9 mouse cellular contexts compared by ENCODE assay signal in genomic region chr19:5929634-5930596, GRCm38 (mm10). TPM values are rescaled to one million over a fixed set of nuclear protein-coding genes. Genes with fewer than 3 reads are reported as not detected.
A peak's percentile ranks its signal among the peaks of the same experiment; 100 is the strongest.
DNase-seq lines count a peak whose midpoint lies in the region; ATAC-seq and TF ChIP-seq lines count a peak whose summit lies in the region.
"Had no signal": no experiment of that assay in that cellular context is flagged by ENCODE, and none has a peak within 500 bp of the region (broad histone marks: within the 10 kb centered on the region; RNA-seq: fewer than 3 reads in every experiment).

No protein-coding gene starts in this region.

- no peak for ATAC-seq in forebrain, embryonic 11.5 days (replicated peaks; ENCODE audit: low FRiP score)
- peak; percentile 16; the same call in 1 of the 2 replicates for ATAC-seq in liver, embryonic 14.5 days (ENCODE audit: insufficient read depth)
- no peak for ATAC-seq in erythroblast, adult 5-6 weeks (replicated peaks; ENCODE audit: low FRiP score, poor library complexity, severe bottlenecking)

- no peak for TF ChIP-seq EP300 in liver, embryonic 14.5 days (IDR thresholded peaks at IDR 0.05; ENCODE audit: low read depth)

- H3K27me3 ChIP-seq in forebrain, embryonic 10.5 days (ENCODE audit: poor library complexity, severe bottlenecking): peaks cover 17% of the 10 kb centered on the region
- H3K27me3 ChIP-seq in forebrain, embryonic 11.5 days (ENCODE audit: control insufficient read depth, insufficient read depth, low read length): peaks cover 3% of the 10 kb centered on the region; the same call in 1 of the 2 replicates
- peaks cover 7% of the 10 kb centered on the region for H3K27me3 ChIP-seq in liver, embryonic 14.5 days (ENCODE audit: control insufficient read depth, insufficient read depth, low read length)

- no peaks in the 10 kb centered on the region for H3K9me3 ChIP-seq in forebrain, embryonic 10.5 days
- no peaks in the 10 kb centered on the region for H3K9me3 ChIP-seq in forebrain, embryonic 11.5 days (ENCODE audit: control insufficient read depth, low read length)
- no peaks in the 10 kb centered on the region for H3K9me3 ChIP-seq in liver, embryonic 14.5 days (ENCODE audit: control insufficient read depth, low read length)

- H3K36me3 ChIP-seq in forebrain, embryonic 10.5 days (replicated peaks): no peaks in the 10 kb centered on the region
- H3K36me3 ChIP-seq in forebrain, embryonic 11.5 days (ENCODE audit: control insufficient read depth, insufficient read depth, low read length): no peaks in the 10 kb centered on the region
- H3K36me3 ChIP-seq in liver, embryonic 14.5 days (replicated peaks; ENCODE audit: control insufficient read depth, insufficient read depth, low read depth): no peaks in the 10 kb centered on the region

- peak overlapping the region; percentile 20; the same call in 1 of the 2 replicates for H3K27ac ChIP-seq in forebrain, embryonic 10.5 days
- H3K27ac ChIP-seq in forebrain, embryonic 11.5 days (ENCODE audit: low read depth, low read length): no peak overlapping the region
- no peak overlapping the region for H3K27ac ChIP-seq in liver, embryonic 14.5 days

- H3K4me1 ChIP-seq in forebrain, embryonic 10.5 days: peaks cover 28% of the 10 kb centered on the region
- H3K4me1 ChIP-seq in forebrain, embryonic 11.5 days (replicated peaks; ENCODE audit: control insufficient read depth, insufficient read depth, low read length): peaks cover 4% of the 10 kb centered on the region; the same call in 1 of the 2 replicates
- H3K4me1 ChIP-seq in liver, embryonic 14.5 days (replicated peaks; ENCODE audit: control insufficient read depth in 2 of 2, insufficient read depth in 2 of 2, low read length in 1 of 2): peaks cover 6 to 12% of the 10 kb centered on the region in 2 experiments

- H3K4me3 ChIP-seq in forebrain, embryonic 10.5 days: no peak overlapping the region
- H3K4me3 ChIP-seq in forebrain, embryonic 11.5 days (ENCODE audit: low read depth, low read length): no peak overlapping the region
- H3K4me3 ChIP-seq in liver, embryonic 14.5 days (ENCODE audit: insufficient read depth in 1 of 2, low read depth in 2 of 2, low read length in 2 of 2): no peak overlapping the region
- H3K4me3 ChIP-seq: myocyte had no signal

- no peak overlapping the region for H3K9ac ChIP-seq in forebrain, embryonic 11.5 days (ENCODE audit: low read length)
- H3K9ac ChIP-seq in liver, embryonic 14.5 days (replicated peaks): no peak overlapping the region

- WGBS in forebrain, embryonic 10.5 days: 80% methylated on average over 14 of the region's 14 CpGs
- WGBS in forebrain, embryonic 11.5 days: 77% methylated on average over 14 of the region's 14 CpGs
- 42% methylated on average over 14 of the region's 14 CpGs for WGBS in liver, embryonic 14.5 days (ENCODE audit: insufficient replicate concordance)

- no peak overlapping the region for H3K4me2 ChIP-seq in forebrain, embryonic 11.5 days (ENCODE audit: low read depth, low read length, severe bottlenecking)
- H3K4me2 ChIP-seq in liver, embryonic 14.5 days (ENCODE audit: low read depth): no peak overlapping the region

- DNase-seq in forebrain, embryonic 10.5 days (ENCODE audit: extremely low spot score, low spot score): no peak
- no peak for DNase-seq in forebrain, embryonic 11.5 days (ENCODE audit: low spot score)
- DNase-seq in adrenal gland, postnatal 36 days: peak; percentile 76 to 82
- peak; percentile 84 for DNase-seq in heart, postnatal 4 days
- no peak for DNase-seq in liver, embryonic 14.5 days (ENCODE audit: low read depth in 3 of 3, low spot score in 3 of 3)
- DNase-seq in cerebellum, adult 9-11 months: no peak
- DNase-seq in frontal cortex, postnatal 36 days (ENCODE audit: low spot score in 2 of 2): no peak

- TF ChIP-seq CTCF in liver, embryonic 14.5 days (IDR thresholded peaks at IDR 0.05; ENCODE audit: low read depth): no peak

RNA-seq across cellular contexts. Expression of gene Cdc42ep2, which starts 5.3 kb away (rescaled TPM):
- polyA plus RNA-seq in forebrain, embryonic 10.5 days (2016; fragmentation: Nextera tagmentation; extraction: Ambion mirVana): 1.1 and 1.5 TPM in 2 replicates
- polyA plus RNA-seq in forebrain, embryonic 11.5 days (2014; fragmentation: Nextera tagmentation; extraction: Ambion mirVana): 1.8 and 2.5 TPM in 2 replicates
- total RNA-seq in adrenal gland, postnatal 36 days (2021): 1 to 10 TPM; 6.0 to 6.2 TPM
- 10 to 100 TPM; 14.2 to 14.7 TPM for total RNA-seq in heart, postnatal 4 days (2021)
- polyA plus RNA-seq in liver, embryonic 14.5 days (2012; rRNA removed): 2.2 and 2.3 TPM in 2 replicates
- polyA plus RNA-seq in liver, embryonic 14.5 days (2014; fragmentation: Nextera tagmentation; extraction: Ambion mirVana): 1.6 and 2.1 TPM in 2 replicates
- total RNA-seq in erythroblast, adult 5-6 weeks (2015; ENCODE audit: low replicate concordance): 0.38 and 0.42 TPM in 2 replicates
- 0.42 TPM in 1 of 2 replicates, not detected in the other for total RNA-seq in erythroblast, adult 5-6 weeks (2017; ENCODE audit: low replicate concordance)

RNA-seq across cellular contexts. Expression of gene Dpf2, which starts 17.1 kb away (rescaled TPM):
- 246 and 247 TPM in 2 replicates for polyA plus RNA-seq in forebrain, embryonic 10.5 days (2016; fragmentation: Nextera tagmentation; extraction: Ambion mirVana)
- polyA plus RNA-seq in forebrain, embryonic 11.5 days (2014; fragmentation: Nextera tagmentation; extraction: Ambion mirVana): 232 and 246 TPM in 2 replicates
- total RNA-seq in adrenal gland, postnatal 36 days (2021): 100 to 1,000 TPM in 1 of 2 experiments, 10 to 100 TPM in 1; 89.6 to 120 TPM
- 100 to 1,000 TPM; 111 to 119 TPM for total RNA-seq in heart, postnatal 4 days (2021)
- 35.3 and 36.0 TPM in 2 replicates for polyA plus RNA-seq in liver, embryonic 14.5 days (2012; rRNA removed)
- 45.1 and 54.5 TPM in 2 replicates for polyA plus RNA-seq in liver, embryonic 14.5 days (2014; fragmentation: Nextera tagmentation; extraction: Ambion mirVana)
- total RNA-seq in erythroblast, adult 5-6 weeks (2015; ENCODE audit: low replicate concordance): 19.4 and 34.3 TPM in 2 replicates
- total RNA-seq in erythroblast, adult 5-6 weeks (2017; ENCODE audit: low replicate concordance): 58.8 and 71.4 TPM in 2 replicates

RNA-seq across cellular contexts. Expression of gene Pola2, which starts 34.1 kb away (rescaled TPM):
- polyA plus RNA-seq in forebrain, embryonic 10.5 days (2016; fragmentation: Nextera tagmentation; extraction: Ambion mirVana): 122 and 126 TPM in 2 replicates
- 108 and 118 TPM in 2 replicates for polyA plus RNA-seq in forebrain, embryonic 11.5 days (2014; fragmentation: Nextera tagmentation; extraction: Ambion mirVana)
- 10 to 100 TPM; 22.9 to 23.7 TPM for total RNA-seq in adrenal gland, postnatal 36 days (2021)
- total RNA-seq in heart, postnatal 4 days (2021): 10 to 100 TPM; 32.9 to 37.1 TPM
- polyA plus RNA-seq in liver, embryonic 14.5 days (2012; rRNA removed): 60.9 and 66.4 TPM in 2 replicates
- polyA plus RNA-seq in liver, embryonic 14.5 days (2014; fragmentation: Nextera tagmentation; extraction: Ambion mirVana): 63.0 and 68.1 TPM in 2 replicates
- 24.5 and 44.0 TPM in 2 replicates for total RNA-seq in erythroblast, adult 5-6 weeks (2015; ENCODE audit: low replicate concordance)
- total RNA-seq in erythroblast, adult 5-6 weeks (2017; ENCODE audit: low replicate concordance): 30.8 and 38.7 TPM in 2 replicates

RNA-seq across cellular contexts. Expression of gene Tigd3, which starts 36.0 kb away (rescaled TPM):
- polyA plus RNA-seq in forebrain, embryonic 10.5 days (2016; fragmentation: Nextera tagmentation; extraction: Ambion mirVana): 9.0 and 9.1 TPM in 2 replicates
- polyA plus RNA-seq in forebrain, embryonic 11.5 days (2014; fragmentation: Nextera tagmentation; extraction: Ambion mirVana): 10.1 and 10.7 TPM in 2 replicates
- total RNA-seq in adrenal gland, postnatal 36 days (2021): 1 to 10 TPM in 1 of 2 experiments, under 1 TPM in 1; 0.92 to 1.4 TPM
- total RNA-seq in heart, postnatal 4 days (2021): 1 to 10 TPM; 2.0 TPM
- 2.2 and 2.4 TPM in 2 replicates for polyA plus RNA-seq in liver, embryonic 14.5 days (2012; rRNA removed)
- 1.1 TPM in 2 replicates for polyA plus RNA-seq in liver, embryonic 14.5 days (2014; fragmentation: Nextera tagmentation; extraction: Ambion mirVana)
- total RNA-seq in erythroblast, adult 5-6 weeks (2015; ENCODE audit: low replicate concordance): 0.38 and 1.0 TPM in 2 replicates
- total RNA-seq in erythroblast, adult 5-6 weeks (2017; ENCODE audit: low replicate concordance): 3.1 and 6.1 TPM in 2 replicates

RNA-seq across cellular contexts. Expression of gene Slc25a45, which starts 52.3 kb away (rescaled TPM):
- polyA plus RNA-seq in forebrain, embryonic 10.5 days (2016; fragmentation: Nextera tagmentation; extraction: Ambion mirVana): 1.5 and 2.0 TPM in 2 replicates
- 0.90 and 1.1 TPM in 2 replicates for polyA plus RNA-seq in forebrain, embryonic 11.5 days (2014; fragmentation: Nextera tagmentation; extraction: Ambion mirVana)
- 10 to 100 TPM in 1 of 2 experiments, 1 to 10 TPM in 1; 9.4 to 33.2 TPM for total RNA-seq in adrenal gland, postnatal 36 days (2021)
- total RNA-seq in heart, postnatal 4 days (2021): 1 to 10 TPM; 5.4 to 6.2 TPM
- polyA plus RNA-seq in liver, embryonic 14.5 days (2012; rRNA removed): 5.3 and 5.8 TPM in 2 replicates
- 3.2 and 4.6 TPM in 2 replicates for polyA plus RNA-seq in liver, embryonic 14.5 days (2014; fragmentation: Nextera tagmentation; extraction: Ambion mirVana)
- total RNA-seq in erythroblast, adult 5-6 weeks (2015; ENCODE audit: low replicate concordance): 14.0 and 14.6 TPM in 2 replicates
- 10.0 and 11.3 TPM in 2 replicates for total RNA-seq in erythroblast, adult 5-6 weeks (2017; ENCODE audit: low replicate concordance)

Comparison
In these comparisons a context has a peak if more than half of its experiments do, and no peak if none do; other contexts are left out.
1. DNase-seq: peak in adrenal gland, postnatal 36 days (2 of 2) and heart, postnatal 4 days (single experiment); none in forebrain, embryonic 10.5 days (single experiment), forebrain, embryonic 11.5 days (single experiment), liver, embryonic 14.5 days (0 of 3), cerebellum, adult 9-11 months (single experiment) and frontal cortex, postnatal 36 days (0 of 2).
2. RNA of gene Cdc42ep2, which starts 5.3 kb away (total RNA-seq): 14.2 to 14.7 TPM in heart, postnatal 4 days and 6.0 to 6.2 TPM in adrenal gland, postnatal 36 days; 0.38 to 0.42 TPM in erythroblast, adult 5-6 weeks; every median in the first group is over 4 times any median in the second.